Mouse (Mus musculus): ENCODE results near the gene Ang4. TPM values are rescaled to one million over a fixed set of nuclear protein-coding genes. Genes with fewer than 3 reads are reported as not detected.
A peak's percentile ranks its signal among the peaks of the same experiment; 100 is the strongest.
"Not testable (repeated sequence)": the region's sequence is repeated elsewhere in the genome, so short reads cannot be mapped to it uniquely, and the experiment has no call there.

The Ang4 gene
- not detected for total RNA-seq (2021)

- DNase-seq (ENCODE audit: extremely low spot score in 1 of 2, low spot score in 2 of 2), result no peak
- intact Hi-C loops (cut with DNase I), result no loop called here
Observed at GRCm38 (mm10) chr14:51773490-51773889, at the start of gene Ang4. Gene Ang4, minus strand, starts transcription at chr14:51773590.

GRCm38 (mm10) chr14:51799746-51800145 lies 26.4 kb upstream of the Ang4 start, which contains the start of gene AY358078:
Gene AY358078, plus strand, starts transcription at chr14:51800046.
- intact Hi-C loops (cut with DNase I), result no loop called here

GRCm38 (mm10) chr14:51794106-51794505 lies 20.7 kb upstream of the Ang4 start:
- DNase-seq (ENCODE audit: extremely low spot score in 1 of 2, low spot score in 2 of 2), result no peak
- intact Hi-C loops (cut with DNase I), result no loop called here

More at GRCm38 (mm10) chr14:51799746-51800145, 26.4 kb upstream of the Ang4 start, which contains the start of gene AY358078:
- DNase-seq (ENCODE audit: extremely low spot score in 1 of 2, low spot score in 2 of 2), result no peak

GRCm38 (mm10) chr14:51789196-51789595 lies 15.8 kb upstream of the Ang4 start:
- DNase-seq (ENCODE audit: extremely low spot score in 1 of 2, low spot score in 2 of 2), result no peak
- intact Hi-C loops (cut with DNase I), result loop anchor here (10.0 kb wide), 1 partner anchor 56 kb away; no protein-coding TSS in a partner anchor

- intact Hi-C loops (cut with DNase I), result loop anchor here (10.0 kb wide), 1 partner anchor 58 kb away; no protein-coding TSS in a partner anchor
Observed at GRCm38 (mm10) chr14:51787061-51787460, 13.7 kb upstream of the Ang4 start.

GRCm38 (mm10) chr14:51786335-51786734 lies 12.9 kb upstream of the Ang4 start:
- intact Hi-C loops (cut with DNase I), result loop anchor here (10.0 kb wide), 1 partner anchor 58 kb away; no protein-coding TSS in a partner anchor
- no peak for DNase-seq (ENCODE audit: extremely low spot score in 1 of 2, low spot score in 2 of 2)

More at GRCm38 (mm10) chr14:51787061-51787460, 13.7 kb upstream of the Ang4 start:
- no peak for DNase-seq (ENCODE audit: extremely low spot score in 1 of 2, low spot score in 2 of 2)

- DNase-seq (ENCODE audit: extremely low spot score in 1 of 2, low spot score in 2 of 2), result no peak
- intact Hi-C loops (cut with DNase I), result no loop called here
Observed at GRCm38 (mm10) chr14:51778865-51779481, 5.6 kb upstream of the Ang4 start.

GRCm38 (mm10) chr14:51777791-51778190 lies 4.4 kb upstream of the Ang4 start:
- DNase-seq (ENCODE audit: extremely low spot score in 1 of 2, low spot score in 2 of 2), result no peak
- intact Hi-C loops (cut with DNase I), result no loop called here

GRCm38 (mm10) chr14:51771378-51771777 lies 2.0 kb downstream of the Ang4 start:
- intact Hi-C loops (cut with DNase I); DNase-seq (ENCODE audit: extremely low spot score in 1 of 2, low spot score in 2 of 2): not testable (repeated sequence)

- DNase-seq (ENCODE audit: extremely low spot score in 1 of 2, low spot score in 2 of 2), result no peak
- intact Hi-C loops (cut with DNase I), result no loop called here
Observed at GRCm38 (mm10) chr14:51755944-51756343, 17.4 kb downstream of the Ang4 start.

- peak in 1 of 2 experiments; percentile 22 for DNase-seq (ENCODE audit: extremely low spot score in 1 of 2, low spot score in 2 of 2)
- intact Hi-C loops (cut with DNase I), result no loop called here
Observed at GRCm38 (mm10) chr14:51740347-51741170, 32.8 kb downstream of the Ang4 start.

- peak in 1 of 2 experiments; percentile 20 for DNase-seq (ENCODE audit: extremely low spot score in 1 of 2, low spot score in 2 of 2)
- intact Hi-C loops (cut with DNase I), result no loop called here
Observed at GRCm38 (mm10) chr14:51739150-51739993, 34.0 kb downstream of the Ang4 start.

- intact Hi-C loops (cut with DNase I), result no loop called here
- DNase-seq (ENCODE audit: extremely low spot score in 1 of 2, low spot score in 2 of 2), result peak; percentile 39 to 53
Observed at GRCm38 (mm10) chr14:51738411-51739149, 34.8 kb downstream of the Ang4 start.

GRCm38 (mm10) chr14:51737967-51738366 lies 35.4 kb downstream of the Ang4 start:
- DNase-seq (ENCODE audit: extremely low spot score in 1 of 2, low spot score in 2 of 2), result no peak
- intact Hi-C loops (cut with DNase I), result no loop called here

GRCm38 (mm10) chr14:51717083-51717482 lies 56.3 kb downstream of the Ang4 start, which contains the start of gene Gm5800:
Gene Gm5800, minus strand, starts transcription at chr14:51717183.
- DNase-seq (ENCODE audit: extremely low spot score in 1 of 2, low spot score in 2 of 2), result no peak
- intact Hi-C loops (cut with DNase I), result no loop called here
